Mouse (Mus musculus): ENCODE results near the gene Mrpl37. TPM values are rescaled to one million over a fixed set of nuclear protein-coding genes. Genes with fewer than 3 reads are reported as not detected.

Mrpl37 gene
- polyA plus RNA-seq, 1 experiment from 2014 or later, result 53.4 TPM

- ATAC-seq (no peak), DNase-seq (ENCODE audit: low spot score) (no peak)
- no peak overlapping the region for H3K4me2 ChIP-seq (replicated peaks; ENCODE audit: low read depth, low read length)
- no peak overlapping the region for H3K9ac ChIP-seq (replicated peaks; ENCODE audit: low read depth)
- H3K27me3 ChIP-seq (replicated peaks; ENCODE audit: insufficient read depth, low read length), result no peaks in the 10 kb centered on the region
- no peaks in the 10 kb centered on the region for H3K36me3 ChIP-seq (ENCODE audit: insufficient read depth, low read length)
- no peak for TF ChIP-seq EP300 (IDR thresholded peaks at IDR 0.05)
- no peak overlapping the region for H3K27ac ChIP-seq (ENCODE audit: low read length)
- no peaks in the 10 kb centered on the region for H3K9me3 ChIP-seq (ENCODE audit: low read length)
- no peak overlapping the region for H3K4me3 ChIP-seq (ENCODE audit: low read depth, low read length)
- 48% methylated on average over 8 of the region's 8 CpGs for WGBS
- H3K4me1 ChIP-seq (ENCODE audit: insufficient read depth, low read depth, low read length), result no peaks in the 10 kb centered on the region
Observed at GRCm38 (mm10) chr4:107026451-107026850, 40.2 kb downstream of the Mrpl37 start.

- Histone ChIP-seq H3K4me2 (replicated peaks; ENCODE audit: low read depth, low read length) (no peak overlapping the region), H3K27me3 (replicated peaks; ENCODE audit: insufficient read depth, low read length) (no peaks in the 10 kb centered on the region), H3K4me1 (ENCODE audit: insufficient read depth, low read depth, low read length) (no peaks in the 10 kb centered on the region), H3K36me3 (ENCODE audit: insufficient read depth, low read length) (no peaks in the 10 kb centered on the region), H3K27ac (ENCODE audit: low read length) (no peak overlapping the region), H3K9me3 (ENCODE audit: low read length) (no peaks in the 10 kb centered on the region), H3K4me3 (ENCODE audit: low read depth, low read length) (no peak overlapping the region), H3K9ac (replicated peaks; ENCODE audit: low read depth) (no peak overlapping the region)
- WGBS, result 94% methylated on average over 5 of the region's 5 CpGs
- ATAC-seq, result no peak
- DNase-seq (ENCODE audit: low spot score), result no peak
- no peak for TF ChIP-seq EP300 (IDR thresholded peaks at IDR 0.05)
- no peak for TF ChIP-seq CTCF (IDR thresholded peaks at IDR 0.05)
Observed at GRCm38 (mm10) chr4:107025369-107025768, 41.3 kb downstream of the Mrpl37 start.

- no peak overlapping the region for H3K4me3 ChIP-seq (ENCODE audit: low read depth, low read length)
Observed at GRCm38 (mm10) chr4:107024899-107025298, 41.8 kb downstream of the Mrpl37 start.

GRCm38 (mm10) chr4:107021464-107021863, 45.2 kb downstream of the Mrpl37 start:
- no peak overlapping the region for H3K4me3 ChIP-seq (ENCODE audit: low read depth, low read length)
- no peaks in the 10 kb centered on the region for H3K27me3 ChIP-seq (replicated peaks; ENCODE audit: insufficient read depth, low read length)
- TF ChIP-seq CTCF (IDR thresholded peaks at IDR 0.05) (no peak), EP300 (IDR thresholded peaks at IDR 0.05) (no peak)
- no peaks in the 10 kb centered on the region for H3K9me3 ChIP-seq (ENCODE audit: low read length)
- H3K36me3 ChIP-seq (ENCODE audit: insufficient read depth, low read length), result no peaks in the 10 kb centered on the region
- no peak for ATAC-seq
- no peak for DNase-seq (ENCODE audit: low spot score)
- H3K27ac ChIP-seq (ENCODE audit: low read length), result no peak overlapping the region
- no peak overlapping the region for H3K9ac ChIP-seq (replicated peaks; ENCODE audit: low read depth)
- no peaks in the 10 kb centered on the region for H3K4me1 ChIP-seq (ENCODE audit: insufficient read depth, low read depth, low read length)
- 64% methylated on average over 3 of the region's 3 CpGs for WGBS
- H3K4me2 ChIP-seq (replicated peaks; ENCODE audit: low read depth, low read length), result no peak overlapping the region

More at GRCm38 (mm10) chr4:107024899-107025298, 41.8 kb downstream of the Mrpl37 start:
- H3K27ac ChIP-seq (ENCODE audit: low read length), result no peak overlapping the region
- DNase-seq (ENCODE audit: low spot score) (peak; percentile 44), ATAC-seq (0 out of 2 replicates have a peak, but pooled peaks have one; percentile 23)
- no peaks in the 10 kb centered on the region for H3K36me3 ChIP-seq (ENCODE audit: insufficient read depth, low read length)
- no peak for TF ChIP-seq EP300 (IDR thresholded peaks at IDR 0.05)
- peak; percentile 11; the same call in 1 of the 2 replicates for TF ChIP-seq CTCF (IDR thresholded peaks at IDR 0.05)
- no peak overlapping the region for H3K9ac ChIP-seq (replicated peaks; ENCODE audit: low read depth)
- H3K27me3 ChIP-seq (replicated peaks; ENCODE audit: insufficient read depth, low read length), result no peaks in the 10 kb centered on the region
- no peaks in the 10 kb centered on the region for H3K9me3 ChIP-seq (ENCODE audit: low read length)
- H3K4me1 ChIP-seq (ENCODE audit: insufficient read depth, low read depth, low read length), result no peaks in the 10 kb centered on the region
- 58% methylated on average over 7 of the region's 7 CpGs for WGBS
- no peak overlapping the region for H3K4me2 ChIP-seq (replicated peaks; ENCODE audit: low read depth, low read length)

GRCm38 (mm10) chr4:107020287-107021000, 46.2 kb downstream of the Mrpl37 start:
- DNase-seq (ENCODE audit: low spot score) (no peak), ATAC-seq (no peak)
- no peak overlapping the region for H3K27ac ChIP-seq (ENCODE audit: low read length)
- no peaks in the 10 kb centered on the region for H3K4me1 ChIP-seq (ENCODE audit: insufficient read depth, low read depth, low read length)
- no peak overlapping the region for H3K4me2 ChIP-seq (replicated peaks; ENCODE audit: low read depth, low read length)
- no peak overlapping the region for H3K4me3 ChIP-seq (ENCODE audit: low read depth, low read length)
- TF ChIP-seq EP300 (IDR thresholded peaks at IDR 0.05) (no peak), CTCF (IDR thresholded peaks at IDR 0.05) (no peak)
- 68% methylated on average over 5 of the region's 5 CpGs for WGBS
- no peaks in the 10 kb centered on the region for H3K36me3 ChIP-seq (ENCODE audit: insufficient read depth, low read length)
- no peaks in the 10 kb centered on the region for H3K27me3 ChIP-seq (replicated peaks; ENCODE audit: insufficient read depth, low read length)
- H3K9me3 ChIP-seq (ENCODE audit: low read length), result no peaks in the 10 kb centered on the region
- no peak overlapping the region for H3K9ac ChIP-seq (replicated peaks; ENCODE audit: low read depth)

GRCm38 (mm10) chr4:107019027-107019426, 47.6 kb downstream of the Mrpl37 start:
- TF ChIP-seq EP300 (IDR thresholded peaks at IDR 0.05), result no peak
- TF ChIP-seq CTCF (IDR thresholded peaks at IDR 0.05), result no peak
- no peaks in the 10 kb centered on the region for H3K36me3 ChIP-seq (ENCODE audit: insufficient read depth, low read length)
- DNase-seq (ENCODE audit: low spot score), result no peak
- H3K4me3 ChIP-seq (ENCODE audit: low read depth, low read length), result no peak overlapping the region
- H3K9me3 ChIP-seq (ENCODE audit: low read length), result no peaks in the 10 kb centered on the region
- no peaks in the 10 kb centered on the region for H3K4me1 ChIP-seq (ENCODE audit: insufficient read depth, low read depth, low read length)
- ATAC-seq, result no peak
- no peaks in the 10 kb centered on the region for H3K27me3 ChIP-seq (replicated peaks; ENCODE audit: insufficient read depth, low read length)
- 42% methylated on average over 7 of the region's 7 CpGs for WGBS
- H3K9ac ChIP-seq (replicated peaks; ENCODE audit: low read depth), result no peak overlapping the region
- H3K4me2 ChIP-seq (replicated peaks; ENCODE audit: low read depth, low read length), result no peak overlapping the region
- no peak overlapping the region for H3K27ac ChIP-seq (ENCODE audit: low read length)
